Mouse (Mus musculus) intestine, postnatal 0 days (tissue): ENCODE measurements around the gene Mrps18a. TPM values are rescaled to one million over a fixed set of nuclear protein-coding genes. Genes with fewer than 3 reads are reported as not detected.

ENCODE experiments used
- ATAC-seq: fragments of 200-750 bp; cut with Nextera tagmentation; 2 replicates; pipeline ENCODE4 v1.8.0; 2017; ENCODE audit warnings: mild to moderate bottlenecking, moderate TSS enrichment, moderate library complexity
- H3K27ac ChIP-seq: fragments of 300-500 bp; sonication (generic); 2 replicates; pipeline ENCODE4 v1.5.1; 2014; ENCODE audit warnings: mild to moderate bottlenecking, low read depth, low read length, moderate library complexity
- H3K27me3 ChIP-seq: fragments of 300-500 bp; sonication (generic); replicated peaks from 2 replicates; pipeline ENCODE4 v1.6.1; 2014; ENCODE audit warnings: low read length, mixed read lengths; ENCODE audit not compliant: control insufficient read depth, insufficient read depth
- H3K36me3 ChIP-seq: fragments of 300-500 bp; sonication (generic); 2 replicates; pipeline ENCODE4 v1.6.1; 2014; ENCODE audit warnings: mild to moderate bottlenecking, moderate library complexity; ENCODE audit not compliant: control insufficient read depth, insufficient read depth
- H3K4me1 ChIP-seq: fragments of 300-500 bp; sonication (generic); replicated peaks from 2 replicates; pipeline ENCODE4 v1.6.1; 2014; ENCODE audit warnings: antibody characterized with exemption, low read length, mixed read lengths; ENCODE audit not compliant: control insufficient read depth, insufficient read depth
- H3K4me2 ChIP-seq: fragments of 300-500 bp; sonication (generic); replicated peaks from 2 replicates; pipeline ENCODE4 v1.6.1; 2014; ENCODE audit warnings: low read depth, mild to moderate bottlenecking, moderate library complexity
- H3K4me3 ChIP-seq: fragments of 300-500 bp; sonication (generic); 2 replicates; pipeline ENCODE4 v1.5.1; 2014; ENCODE audit warnings: low read depth, low read length
- H3K9ac ChIP-seq: fragments of 300-500 bp; sonication (generic); 2 replicates; pipeline ENCODE4 v1.6.1; 2014; ENCODE audit warnings: mild to moderate bottlenecking, low read depth, low read length
- H3K9me3 ChIP-seq: fragments of 300-500 bp; sonication (generic); 2 replicates; pipeline ENCODE4 v1.6.1; 2016; ENCODE audit warnings: mixed run types; ENCODE audit not compliant: control insufficient read depth
- CTCF ChIP-seq: sonication (generic); IDR thresholded peaks from 2 replicates; pipeline ENCODE4 v1.5.1; 2016; ENCODE audit warnings: low read depth, mild to moderate bottlenecking, control low read depth, antibody characterized with exemption, moderate library complexity
- WGBS: fragments of 180-500 bp; shearing (Covaris S2); extraction: QIAGEN DNeasy Blood & Tissue Kit; methylation state at CpG from one replicate; pipeline ENCODE4 v1.1.7; 2014; 5-methylcytosine and 5-hydroxymethylcytosine counted together
- polyA plus RNA-seq: library from polyadenylated mRNA; unstranded; fragments of >200 nt; fragmentation: Nextera tagmentation; extraction: Ambion mirVana; gene quantifications from 2 replicates; pipeline ENCODE4 v1.2.1, GENCODE M21; 2015

Mrps18a gene
- polyA plus RNA-seq, 1 experiment from 2014 or later = 121 TPM

GRCm38 (mm10) chr17:46132058-46132718, 21.4 kb downstream of the Mrps18a start:
- Histone ChIP-seq H3K27me3 (no peaks in the 10 kb centered on the region), H3K27ac (no peak overlapping the region), H3K4me3 (no peak overlapping the region), H3K4me1 (no peaks in the 10 kb centered on the region), H3K36me3 (peaks cover 16% of the 10 kb centered on the region), H3K9ac (no peak overlapping the region), H3K9me3 (no peaks in the 10 kb centered on the region), H3K4me2 (no peak overlapping the region)
- peak; percentile 94 for TF ChIP-seq CTCF
- WGBS = 16% methylated on average over 12 of the region's 12 CpGs
- ATAC-seq = peak; percentile 17; the same call in 1 of the 2 replicates

GRCm38 (mm10) chr17:46132862-46133261, 22.1 kb downstream of the Mrps18a start:
- no peak for TF ChIP-seq CTCF
- Histone ChIP-seq H3K9ac (no peak overlapping the region), H3K4me2 (no peak overlapping the region), H3K9me3 (no peaks in the 10 kb centered on the region), H3K36me3 (peaks cover 9% of the 10 kb centered on the region), H3K27me3 (no peaks in the 10 kb centered on the region), H3K4me3 (no peak overlapping the region), H3K27ac (no peak overlapping the region), H3K4me1 (no peaks in the 10 kb centered on the region)
- 55% methylated on average over 8 of the region's 8 CpGs for WGBS
- ATAC-seq = no peak

- no peak overlapping the region for H3K27ac ChIP-seq
- TF ChIP-seq CTCF = no peak
Measured at GRCm38 (mm10) chr17:46138563-46139236, 27.9 kb downstream of the Mrps18a start.

GRCm38 (mm10) chr17:46139872-46140271, 29.1 kb downstream of the Mrps18a start:
- 88% methylated on average over 3 of the region's 3 CpGs for WGBS
- H3K9ac ChIP-seq = no peak overlapping the region

More at GRCm38 (mm10) chr17:46138563-46139236, 27.9 kb downstream of the Mrps18a start:
- Histone ChIP-seq H3K4me1 (no peaks in the 10 kb centered on the region), H3K4me2 (no peak overlapping the region), H3K4me3 (no peak overlapping the region), H3K9ac (no peak overlapping the region), H3K36me3 (no peaks in the 10 kb centered on the region), H3K27me3 (no peaks in the 10 kb centered on the region), H3K9me3 (no peaks in the 10 kb centered on the region)
- ATAC-seq = no peak
- WGBS = 62% methylated on average over 8 of the region's 8 CpGs

GRCm38 (mm10) chr17:46143578-46144423, 33.0 kb downstream of the Mrps18a start, which contains the start of gene Rsph9:
TSS of gene Rsph9 (minus strand) at chr17:46144216.
- Histone ChIP-seq H3K4me3 (peak within 1 kb of the TSS; percentile 29), H3K4me2 (peak within 1 kb of the TSS; percentile 72), H3K36me3 (peaks cover 29% of the 10 kb centered on the region), H3K9me3 (no peaks in the 10 kb centered on the region), H3K9ac (0 out of 2 replicates have a peak within 1 kb of the TSS, but pooled peaks have one; percentile 17), H3K27me3 (no peaks in the 10 kb centered on the region), H3K27ac (no peak within 1 kb of the TSS), H3K4me1 (no peaks in the 10 kb centered on the region)
- ATAC-seq = peak; percentile 88
- TF ChIP-seq CTCF = no peak
- WGBS = 6% methylated on average over 37 of the region's 37 CpGs

More at GRCm38 (mm10) chr17:46139872-46140271, 29.1 kb downstream of the Mrps18a start:
- H3K27me3 ChIP-seq = no peaks in the 10 kb centered on the region
- ATAC-seq = no peak
- no peak overlapping the region for H3K27ac ChIP-seq
- no peaks in the 10 kb centered on the region for H3K9me3 ChIP-seq
- H3K36me3 ChIP-seq = no peaks in the 10 kb centered on the region
- no peak overlapping the region for H3K4me3 ChIP-seq
- no peaks in the 10 kb centered on the region for H3K4me1 ChIP-seq
- no peak for TF ChIP-seq CTCF
- no peak overlapping the region for H3K4me2 ChIP-seq
